Mouse (Mus musculus) T-cell, adult 2 months (primary cell): Measurements from ENCODE around the gene Atp2b2.
A peak's percentile ranks its signal among the peaks of the same experiment; 100 is the strongest.
"Not testable (repeated sequence)": the region's sequence is repeated elsewhere in the genome, so short reads cannot be mapped to it uniquely, and the experiment has no call there.

Experiments used
- DNase-seq: peaks from one replicate; pipeline ENCODE4 v3.0.0; 2022; ENCODE audit warnings: low spot score

Atp2b2 gene

DNA sequence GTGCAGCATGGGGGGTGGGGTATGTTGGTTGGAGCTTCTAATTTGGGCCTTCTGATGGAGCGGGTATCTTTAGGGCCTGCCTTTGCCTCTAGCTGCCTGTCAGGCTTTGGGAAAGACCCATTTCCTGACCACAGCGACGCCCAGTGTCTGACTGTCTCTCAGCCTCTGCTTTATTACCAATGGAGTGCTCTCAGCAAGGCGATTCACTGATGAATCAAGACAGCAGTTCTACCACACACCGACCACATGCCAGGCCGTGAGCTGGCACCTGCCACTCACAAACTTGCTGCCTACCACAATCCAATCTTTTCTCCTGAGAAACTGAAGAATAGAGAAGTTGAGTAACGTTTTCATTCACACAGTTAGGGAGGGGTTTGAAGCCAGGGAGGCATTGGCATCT is 256.8 kb downstream of the Atp2b2 start:
- DNase-seq: no peak

DNA sequence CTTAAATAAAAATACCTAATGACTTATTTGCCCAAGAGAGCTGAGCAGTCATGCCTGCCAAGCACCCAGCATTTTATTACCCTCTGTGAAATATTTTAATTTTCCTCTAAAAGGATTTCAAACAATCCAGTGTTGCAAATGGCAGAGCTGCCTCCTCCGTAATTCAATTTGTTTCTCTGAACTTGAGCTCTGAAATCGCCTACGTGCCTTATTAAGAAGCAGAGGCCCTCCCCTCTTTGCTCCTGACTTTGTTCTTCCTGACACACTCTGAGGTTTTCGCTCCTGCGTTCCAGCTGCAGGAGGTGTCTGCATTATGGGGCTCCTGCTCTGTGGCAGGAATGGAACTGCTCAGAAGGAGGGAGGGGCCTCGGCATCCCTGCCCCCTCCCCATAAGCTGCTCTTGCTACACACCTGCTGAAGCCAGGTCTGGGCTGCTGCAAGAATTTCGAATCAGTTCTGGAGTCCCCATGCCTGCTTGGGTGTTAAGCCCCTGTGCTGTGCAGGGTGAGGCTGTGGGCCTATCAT is 264.1 kb downstream of the Atp2b2 start:
- no peak for DNase-seq

DNA sequence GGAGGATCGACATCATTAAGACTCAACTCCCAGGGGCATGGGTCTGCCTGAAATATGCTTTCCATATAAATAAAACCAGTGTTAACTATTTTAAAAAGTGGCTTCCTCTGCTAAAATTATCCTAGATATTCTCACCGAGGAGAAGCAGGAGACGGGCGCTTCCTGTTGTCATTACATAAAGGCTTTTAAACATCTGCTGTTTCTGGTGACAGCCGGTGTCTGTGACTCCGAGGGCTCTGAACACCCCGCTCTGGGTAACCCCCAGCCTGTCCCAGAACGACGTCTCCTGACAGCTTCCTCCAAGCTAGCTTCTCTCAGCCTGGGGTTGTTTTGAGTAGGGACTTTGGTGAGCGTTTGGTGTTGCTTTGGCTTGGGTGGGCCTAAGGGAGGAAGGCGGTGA is 273.6 kb downstream of the Atp2b2 start:
- no peak for DNase-seq

DNA sequence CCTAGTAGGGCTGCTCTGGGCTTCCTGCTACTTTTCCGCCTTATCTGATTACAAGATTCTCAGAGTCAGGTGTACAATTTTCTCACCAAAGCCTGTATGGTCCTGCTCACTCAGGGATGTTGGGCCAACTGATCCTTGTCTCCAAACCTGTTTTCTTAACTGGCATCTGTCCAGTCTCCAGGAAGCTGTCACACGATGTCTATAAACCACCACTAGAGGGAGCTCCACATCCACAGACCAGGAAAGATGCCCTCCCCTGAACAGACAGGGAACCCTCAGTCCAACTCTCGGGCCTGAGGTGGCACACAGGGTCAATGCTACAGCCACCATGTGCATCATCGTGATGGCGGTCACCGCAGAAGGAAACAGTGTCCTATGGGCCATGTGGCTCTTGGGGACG is 280.8 kb downstream of the Atp2b2 start:
- peak; percentile 24 for DNase-seq

DNA sequence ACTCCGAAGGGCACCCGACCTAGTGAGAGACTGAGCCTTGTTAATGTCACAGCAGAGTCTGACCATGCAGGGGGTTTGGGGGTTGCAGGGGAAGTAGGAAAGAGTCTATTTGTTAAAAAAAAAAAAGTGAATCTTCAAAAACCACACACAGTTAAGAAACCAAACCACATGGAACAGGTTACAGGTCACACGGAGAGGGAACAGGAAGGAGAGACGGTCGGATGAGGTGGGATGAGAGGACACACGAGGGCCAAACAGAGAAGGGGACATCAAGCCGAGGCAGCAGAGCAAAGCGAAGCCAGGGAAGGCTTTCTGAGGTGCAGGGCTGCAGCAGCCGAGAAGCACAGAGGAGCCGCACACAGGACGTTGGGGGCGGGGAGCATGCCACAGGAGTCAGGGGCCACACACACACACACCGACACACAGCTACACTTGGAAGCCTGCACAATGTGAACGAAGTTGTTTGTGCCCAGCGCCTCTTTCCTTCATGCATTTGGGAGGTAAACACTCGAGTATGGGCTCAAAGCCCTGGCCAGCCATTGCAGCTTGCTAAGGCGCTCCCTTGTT is 293.2 kb downstream of the Atp2b2 start:
- DNase-seq: peak; percentile 24

DNA sequence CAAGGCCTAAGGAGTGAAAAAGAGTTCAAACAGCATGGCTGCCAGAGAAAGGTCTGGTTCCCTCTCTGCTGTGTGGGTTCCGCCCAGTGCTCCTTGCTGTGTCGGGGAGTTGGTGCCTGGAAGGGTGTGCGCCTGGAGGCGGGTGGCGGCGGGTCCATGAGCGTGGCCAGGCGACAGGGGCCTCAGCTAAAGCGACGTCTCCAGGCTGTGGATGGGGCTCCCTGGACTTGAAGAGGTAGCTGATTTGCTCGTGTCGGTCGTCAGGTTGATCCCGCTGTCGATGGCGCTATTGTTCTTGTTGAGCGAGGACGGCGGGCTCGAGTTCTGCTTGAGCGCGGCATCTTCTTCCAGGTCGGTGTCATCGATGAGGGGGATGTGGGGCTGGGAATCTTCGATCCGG is 294.1 kb downstream of the Atp2b2 start:
- DNase-seq: no peak

DNA sequence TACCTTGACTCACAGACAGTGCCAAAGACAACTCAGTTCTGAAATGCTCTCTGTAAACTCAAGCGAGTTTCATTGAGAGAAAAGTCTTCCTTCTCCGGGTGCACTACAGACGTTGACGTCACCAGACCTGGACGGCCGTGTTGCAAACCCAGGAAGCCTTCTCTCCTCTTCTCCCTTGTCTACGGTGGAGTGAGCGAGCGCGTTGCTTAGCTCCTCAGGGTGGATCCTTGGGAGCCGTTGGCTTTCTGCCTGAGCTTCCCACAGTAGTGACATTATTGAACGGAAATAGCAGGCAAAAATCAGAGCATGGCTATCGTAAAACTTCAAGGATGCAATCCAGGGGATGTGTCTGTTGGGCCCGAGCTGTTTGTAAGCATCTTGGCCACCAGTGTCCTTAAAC is 295.1 kb downstream of the Atp2b2 start:
- no peak for DNase-seq

DNA sequence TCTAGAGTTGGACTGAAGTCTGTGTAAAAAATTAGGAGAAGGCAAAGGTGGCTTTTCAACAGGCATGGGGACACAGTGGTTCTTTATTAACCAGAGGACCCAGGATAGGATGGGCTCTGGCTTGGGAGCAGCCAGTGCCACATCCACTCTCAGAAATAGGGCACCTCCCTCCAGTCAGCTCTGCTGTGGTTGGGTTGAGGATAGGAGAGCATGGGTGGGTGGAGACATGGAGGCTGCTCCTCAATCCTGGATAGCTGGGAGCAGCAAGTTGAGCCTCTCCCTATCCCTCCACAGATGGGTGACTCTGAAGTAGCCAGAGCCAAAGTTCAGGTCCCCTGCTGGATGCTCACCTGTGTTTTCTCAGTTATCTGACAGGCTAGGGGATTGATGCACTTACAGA is 297.3 kb downstream of the Atp2b2 start:
- no peak for DNase-seq

DNA sequence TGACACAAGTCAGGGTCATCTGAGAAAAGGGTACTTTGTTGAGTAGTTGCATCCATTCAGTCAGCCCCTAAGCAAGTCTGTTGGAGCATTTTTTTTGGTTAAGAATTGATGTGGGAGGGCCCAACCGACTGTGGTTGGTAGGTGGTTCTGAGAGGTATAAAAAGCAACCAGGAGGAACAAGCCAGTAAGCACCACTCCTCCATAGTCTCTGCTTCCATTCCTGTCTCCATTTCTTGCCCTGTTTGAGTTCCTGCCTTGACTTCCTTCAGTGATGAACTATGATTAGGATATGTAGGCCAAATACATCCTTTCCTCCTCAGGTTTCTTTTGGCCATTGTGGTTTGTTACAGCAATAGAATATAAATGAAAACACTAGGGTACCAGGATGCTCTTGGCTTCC is 299.3 kb downstream of the Atp2b2 start:
- DNase-seq: no peak

DNA sequence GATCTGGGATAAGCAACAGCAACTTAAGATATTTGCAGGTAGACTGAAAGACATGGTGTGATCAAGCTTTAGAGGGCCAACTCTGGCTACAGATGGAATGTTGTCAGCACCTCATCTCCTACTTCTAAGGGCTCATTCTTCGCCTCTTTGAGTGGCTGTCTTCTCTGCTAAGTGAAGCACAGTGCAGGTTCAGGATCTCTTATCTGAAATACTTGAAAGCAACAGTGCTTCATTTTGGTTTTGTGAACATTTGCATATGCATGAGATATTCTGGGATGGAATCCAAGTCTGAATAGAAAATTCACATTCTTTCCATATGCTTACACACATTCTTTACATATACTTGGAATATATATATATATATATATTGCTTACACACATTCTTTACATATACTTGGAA is 300.1 kb downstream of the Atp2b2 start:
- no peak for DNase-seq

DNA sequence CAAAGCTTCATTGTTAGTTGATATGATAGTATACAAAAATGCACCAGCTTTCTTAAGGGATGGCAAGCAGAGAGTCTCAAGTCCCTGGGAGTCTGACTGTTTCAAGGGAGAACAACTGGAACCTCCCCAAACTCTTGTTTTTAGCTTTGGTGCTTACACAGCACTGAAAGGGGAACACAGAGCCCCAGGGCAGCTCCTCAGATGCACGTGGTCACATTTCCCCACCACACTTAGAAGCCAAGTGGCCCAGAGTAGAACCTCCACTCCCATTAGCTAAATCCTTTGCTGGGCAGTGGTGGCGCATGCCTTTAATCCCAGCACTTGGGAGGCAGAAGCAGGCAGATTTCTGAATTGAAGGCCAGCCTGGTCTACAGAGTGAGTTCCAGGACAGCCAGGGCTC is 301.0 kb downstream of the Atp2b2 start:
- DNase-seq: no peak

DNA sequence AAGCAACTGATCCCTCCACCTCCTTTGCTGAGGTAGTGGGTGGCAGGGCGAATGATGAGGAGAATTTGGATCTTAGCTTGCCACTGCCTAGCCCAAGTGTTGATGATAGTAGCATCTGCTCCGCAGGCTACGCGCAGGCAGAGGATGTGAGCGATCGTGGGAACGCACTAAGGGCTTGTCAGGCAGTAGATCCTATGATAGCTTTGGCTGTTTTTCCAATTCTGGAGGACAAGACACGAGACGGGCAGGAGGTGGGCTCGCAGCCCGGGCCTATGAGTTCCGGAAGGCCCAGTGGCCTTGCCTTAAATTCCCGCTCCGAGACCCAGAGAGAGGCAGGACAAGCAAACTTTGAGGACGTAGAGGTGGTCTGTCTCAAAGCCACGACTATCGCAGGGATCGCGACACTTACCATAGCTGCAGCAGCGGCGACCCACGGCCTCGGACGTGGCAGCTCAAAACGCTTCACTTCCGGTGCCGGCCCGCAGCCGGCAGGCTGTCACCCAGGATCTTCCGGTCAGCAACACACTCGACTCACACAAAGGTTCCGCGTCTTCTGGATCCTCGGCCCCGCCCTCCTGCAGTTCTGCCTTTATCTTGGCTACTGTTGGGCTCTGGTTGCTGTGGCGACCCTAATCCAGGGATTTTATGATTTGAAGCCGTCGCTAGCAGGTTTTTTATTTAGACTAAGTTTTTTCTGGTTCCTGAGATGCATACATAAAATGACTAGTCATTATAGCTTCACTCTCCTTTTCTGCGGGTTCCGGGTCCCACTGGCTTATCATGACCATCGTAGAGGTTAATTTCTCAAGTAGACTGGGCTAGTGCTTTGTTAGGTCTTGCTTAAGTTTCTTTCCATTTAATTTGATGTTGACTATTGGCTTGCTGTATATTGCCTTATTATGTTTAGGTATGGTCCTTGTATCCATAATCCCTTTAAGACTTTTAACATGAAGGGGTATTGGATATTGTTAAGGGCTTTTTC is 301.9 kb downstream of the Atp2b2 start, which contains the start of gene Sec13:
TSS of gene Sec13 (minus strand) at position 508 of the 982 bp plus-strand sequence.
- DNase-seq: peak; percentile 85

DNA sequence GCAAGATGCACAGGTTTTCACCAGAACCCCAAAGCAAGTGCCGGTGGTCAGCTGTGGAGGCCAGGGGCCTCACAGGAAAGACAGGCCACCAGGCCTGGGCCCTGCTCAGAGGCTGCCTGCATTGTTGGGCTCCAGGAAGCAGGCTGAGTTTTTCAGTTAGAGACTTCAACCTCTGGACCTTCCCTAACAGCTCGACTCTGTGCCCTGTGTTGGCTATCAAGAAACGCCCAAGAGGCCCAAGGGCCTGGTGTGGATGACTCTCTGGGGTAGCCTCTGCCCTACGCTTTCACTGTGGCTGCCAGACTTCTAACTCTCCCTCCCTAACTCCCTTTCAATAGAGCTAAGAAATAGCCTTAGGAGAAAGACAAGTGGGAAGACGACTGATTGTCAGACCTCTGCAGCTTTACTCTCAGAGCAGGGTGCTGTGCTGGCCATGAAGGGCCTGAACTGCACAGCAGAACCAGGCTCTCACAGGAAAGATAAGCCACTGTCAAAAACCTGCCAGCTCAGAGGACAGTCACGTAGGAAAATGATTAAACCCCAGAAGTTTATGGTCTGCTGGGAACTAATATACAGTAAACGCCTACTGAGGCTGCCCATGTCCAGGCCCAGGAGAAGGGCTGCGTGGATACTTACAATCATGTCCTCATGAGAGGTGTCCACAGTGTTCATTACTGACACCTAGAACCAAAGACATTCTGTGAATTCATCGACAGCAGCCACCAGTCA is 304.9 kb downstream of the Atp2b2 start:
- DNase-seq: no peak

DNA sequence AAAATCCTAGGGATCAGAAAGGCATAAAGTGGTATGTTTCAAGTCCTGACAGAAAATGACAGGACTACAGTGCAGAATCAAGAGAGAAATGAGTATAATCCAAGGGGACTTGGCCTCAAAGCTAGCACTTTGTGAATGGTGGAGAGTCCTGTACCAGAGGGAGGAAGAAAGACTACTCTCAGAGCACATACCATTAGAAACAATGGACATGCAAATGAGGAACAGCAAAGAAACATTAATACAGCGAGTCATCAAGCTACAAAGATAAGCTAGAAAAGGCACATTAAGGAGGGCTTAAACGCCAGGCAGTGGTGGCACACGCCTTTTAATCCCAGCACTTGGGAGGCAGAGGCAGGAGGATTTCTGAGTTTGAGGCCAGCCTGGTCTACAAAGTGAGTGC is 311.1 kb downstream of the Atp2b2 start:
- no peak for DNase-seq

DNA sequence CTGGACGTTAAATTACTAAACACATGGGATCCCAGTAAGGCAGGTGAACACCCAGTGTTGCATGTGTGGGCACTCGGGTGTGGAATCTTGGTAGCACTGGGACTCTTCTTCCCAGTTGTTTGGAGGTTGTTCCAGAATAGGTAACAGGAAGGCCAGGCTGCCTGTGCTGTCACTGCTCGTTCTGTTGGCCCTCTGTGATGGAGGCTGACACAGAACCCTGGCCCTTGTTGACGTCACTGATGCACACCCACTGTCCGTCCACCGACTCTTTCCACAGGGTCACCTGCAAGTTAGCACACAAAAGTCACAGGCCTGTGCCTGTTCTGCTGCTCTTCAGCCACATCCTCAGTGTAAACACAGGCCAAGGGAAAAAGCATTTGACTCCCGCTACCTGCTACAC is 314.2 kb downstream of the Atp2b2 start:
- no peak for DNase-seq

DNA sequence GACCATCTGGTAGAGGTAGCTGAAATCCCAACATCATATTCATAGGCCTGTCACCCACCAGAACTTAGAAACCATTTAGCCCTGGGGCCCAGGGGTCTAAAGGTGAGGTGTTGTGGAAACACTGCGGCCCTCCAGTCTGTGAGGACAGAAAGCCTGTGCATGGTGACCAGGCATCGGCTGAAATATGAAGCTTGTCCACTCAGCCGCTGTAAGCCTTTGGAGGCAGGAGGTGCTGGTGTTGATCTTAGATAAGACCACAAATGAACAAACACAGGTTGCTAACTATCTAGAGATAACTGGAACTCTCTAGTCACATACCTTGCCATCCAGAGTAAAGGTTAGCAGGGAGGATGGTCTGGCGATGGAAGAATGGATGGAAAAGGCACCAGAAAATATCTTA is 321.4 kb downstream of the Atp2b2 start:
- DNase-seq: no peak

DNA sequence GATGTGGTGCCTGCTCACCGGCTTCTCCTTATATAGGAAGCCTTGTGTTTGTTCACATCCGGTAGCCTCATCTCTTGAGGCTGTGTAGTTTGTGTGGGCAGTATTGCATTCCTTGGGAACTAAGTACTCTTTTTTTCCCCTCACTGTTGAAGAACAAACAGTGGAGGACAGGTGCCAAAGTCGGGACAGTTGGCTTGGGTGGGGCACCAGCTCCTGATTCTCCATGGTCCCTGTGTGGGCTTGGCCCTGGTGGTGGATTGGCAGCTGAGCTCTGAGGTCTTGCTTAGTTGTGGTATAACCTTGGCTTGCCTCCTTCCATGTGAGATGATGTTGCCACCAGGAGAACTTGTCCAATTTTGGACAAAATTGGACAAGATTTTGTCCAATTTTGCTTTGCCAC is 322.5 kb downstream of the Atp2b2 start, which contains the start of gene Ghrl:
TSS of gene Ghrl (minus strand) at position 3 of the 400 bp plus-strand sequence.
- no peak for DNase-seq

DNA sequence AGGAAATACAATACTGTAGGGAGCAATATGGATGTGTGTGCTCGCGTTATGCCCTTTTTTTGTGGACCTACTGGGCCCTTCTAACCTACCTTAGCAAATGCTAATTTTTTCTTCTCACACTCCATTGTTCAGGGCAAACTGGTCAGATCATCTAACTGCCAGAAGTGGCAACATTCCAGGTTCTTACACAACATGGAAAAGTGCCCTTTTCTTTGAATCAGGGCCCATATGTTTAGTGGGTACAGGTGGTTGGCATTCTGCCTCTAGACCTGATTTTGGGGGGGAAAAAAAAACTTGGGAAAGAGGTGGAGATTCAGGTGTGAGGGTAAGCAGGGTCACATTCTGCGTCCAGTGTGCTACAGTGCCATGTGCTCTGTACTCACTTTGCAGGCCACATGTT is 324.9 kb downstream of the Atp2b2 start:
- no peak for DNase-seq

DNA sequence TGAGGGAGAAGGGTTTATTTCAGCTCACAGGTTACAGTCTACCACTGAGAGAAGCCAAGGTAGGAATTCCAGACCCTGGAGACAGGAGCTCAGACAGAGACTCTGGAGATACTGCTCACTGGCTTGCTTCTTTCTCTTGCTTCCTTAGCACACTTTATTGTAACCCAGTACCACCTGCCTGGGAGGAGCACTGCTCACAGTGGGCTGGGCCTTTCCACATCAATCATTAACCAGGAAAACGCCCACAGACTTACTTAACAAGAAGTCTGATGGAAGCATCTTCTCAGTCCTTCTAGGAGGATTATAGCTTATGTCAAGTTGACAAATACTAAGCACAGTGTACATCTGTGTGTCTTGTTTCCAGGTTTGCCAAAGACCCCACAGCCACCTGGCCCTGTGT is 327.6 kb downstream of the Atp2b2 start:
- no peak for DNase-seq

DNA sequence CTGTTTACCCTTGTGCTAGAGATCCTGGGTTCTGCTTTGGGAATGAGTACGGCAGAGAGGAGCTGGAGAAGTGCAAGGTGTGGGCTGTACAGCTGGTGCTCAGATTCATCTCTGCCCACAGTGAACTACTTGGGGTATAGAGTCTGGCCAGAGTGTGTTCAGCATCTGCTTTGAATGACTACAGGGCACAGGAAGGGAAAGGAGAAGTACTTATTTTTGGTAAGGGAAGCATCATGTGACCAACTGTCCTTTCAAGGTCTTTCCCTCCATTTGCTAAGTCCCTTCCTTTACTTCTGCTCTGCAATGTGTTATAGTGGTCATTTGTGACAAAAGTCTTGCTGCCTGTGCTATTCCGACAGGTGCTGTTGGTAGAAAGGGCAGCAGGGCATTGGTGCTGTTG is 328.1 kb downstream of the Atp2b2 start:
- DNase-seq: no peak

DNA sequence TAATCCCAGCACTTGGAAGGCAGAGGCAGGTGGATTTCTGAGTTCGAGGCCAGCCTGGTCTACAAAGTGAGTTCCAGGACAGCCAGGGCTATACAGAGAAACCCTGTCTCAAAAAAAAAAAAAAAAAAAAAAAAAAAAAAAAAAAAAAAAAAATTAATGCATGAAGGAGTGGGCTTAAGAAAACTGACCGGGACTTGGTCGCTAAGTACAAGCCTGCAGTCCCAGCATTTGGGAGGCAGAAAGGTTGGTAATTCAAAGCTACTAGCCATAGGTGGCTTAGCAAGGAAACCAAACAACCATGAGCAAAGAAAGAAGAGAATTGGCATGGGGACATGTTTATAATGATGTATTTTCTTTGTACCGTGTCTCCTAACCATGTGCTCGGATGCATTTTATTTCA is 329.0 kb downstream of the Atp2b2 start:
- DNase-seq: not testable (repeated sequence)

DNA sequence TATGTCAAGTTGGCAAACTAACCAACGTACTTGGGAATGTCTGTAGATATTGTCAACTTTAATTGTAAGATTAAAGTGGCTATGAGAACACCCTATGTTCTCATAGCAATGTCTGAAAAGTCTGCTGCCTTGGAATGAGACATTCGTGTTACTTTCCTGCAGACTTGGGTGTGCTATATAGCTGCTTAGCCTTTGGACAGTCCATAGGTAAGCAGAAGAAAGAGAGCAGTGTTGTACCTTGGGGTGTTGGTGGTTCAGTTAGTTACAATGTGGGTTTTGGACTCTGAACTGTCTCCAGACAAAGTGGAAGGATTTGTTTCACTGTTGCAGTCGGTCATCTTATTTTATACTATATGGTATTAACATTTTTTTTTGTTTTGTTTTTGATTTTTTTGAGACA is 329.7 kb downstream of the Atp2b2 start:
- no peak for DNase-seq
